Mouse (Mus musculus) cerebellum, adult (tissue): ENCODE data around the gene Hacl1.

ENCODE experiments used
- ATAC-seq: cut with Nextera tagmentation; 2 replicates; pipeline ENCODE4 v1.9.2; 2017; ENCODE audit warnings: mild to moderate bottlenecking, moderate library complexity, mixed read lengths; ENCODE audit not compliant: insufficient number of reproducible peaks, low FRiP score, low TSS enrichment

The Hacl1 gene

GRCm38 (mm10) chr14:31586451-31586850, 54.6 kb downstream of the Hacl1 start:
- no peak for ATAC-seq

- no peak for ATAC-seq
Observed at GRCm38 (mm10) chr14:31583082-31583481, 58.0 kb downstream of the Hacl1 start.

- ATAC-seq: no peak
Observed at GRCm38 (mm10) chr14:31577966-31578735, 62.9 kb downstream of the Hacl1 start.

- no peak for ATAC-seq
Observed at GRCm38 (mm10) chr14:31576846-31577697, 64.0 kb downstream of the Hacl1 start.

GRCm38 (mm10) chr14:31575866-31576265, 65.2 kb downstream of the Hacl1 start:
- ATAC-seq: no peak

- no peak for ATAC-seq
Observed at GRCm38 (mm10) chr14:31574903-31575665, 66.0 kb downstream of the Hacl1 start.

- 0 out of 2 replicates have a peak, but pooled peaks have one; percentile 37 for ATAC-seq
Observed at GRCm38 (mm10) chr14:31572561-31573175, 68.4 kb downstream of the Hacl1 start.

- no peak for ATAC-seq
Observed at GRCm38 (mm10) chr14:31571419-31571818, 69.7 kb downstream of the Hacl1 start.

GRCm38 (mm10) chr14:31570131-31570951, 70.7 kb downstream of the Hacl1 start:
- no peak for ATAC-seq

- no peak for ATAC-seq
Observed at GRCm38 (mm10) chr14:31569151-31569631, 71.9 kb downstream of the Hacl1 start.

- no peak for ATAC-seq
Observed at GRCm38 (mm10) chr14:31565478-31566212, 75.4 kb downstream of the Hacl1 start.

GRCm38 (mm10) chr14:31564452-31565179, 76.5 kb downstream of the Hacl1 start:
- ATAC-seq: no peak

- ATAC-seq: no peak
Observed at GRCm38 (mm10) chr14:31560886-31561285, 80.2 kb downstream of the Hacl1 start.

GRCm38 (mm10) chr14:31559216-31559615, 81.9 kb downstream of the Hacl1 start:
- ATAC-seq: no peak

GRCm38 (mm10) chr14:31557784-31558183, 83.3 kb downstream of the Hacl1 start:
- ATAC-seq: no peak

- ATAC-seq: no peak
Observed at GRCm38 (mm10) chr14:31557273-31557672, 83.8 kb downstream of the Hacl1 start.

GRCm38 (mm10) chr14:31556526-31557260, 84.4 kb downstream of the Hacl1 start:
- no peak for ATAC-seq
